Comparison of ENCODE assay signal across 14 mouse cellular contexts in the genomic region with DNA sequence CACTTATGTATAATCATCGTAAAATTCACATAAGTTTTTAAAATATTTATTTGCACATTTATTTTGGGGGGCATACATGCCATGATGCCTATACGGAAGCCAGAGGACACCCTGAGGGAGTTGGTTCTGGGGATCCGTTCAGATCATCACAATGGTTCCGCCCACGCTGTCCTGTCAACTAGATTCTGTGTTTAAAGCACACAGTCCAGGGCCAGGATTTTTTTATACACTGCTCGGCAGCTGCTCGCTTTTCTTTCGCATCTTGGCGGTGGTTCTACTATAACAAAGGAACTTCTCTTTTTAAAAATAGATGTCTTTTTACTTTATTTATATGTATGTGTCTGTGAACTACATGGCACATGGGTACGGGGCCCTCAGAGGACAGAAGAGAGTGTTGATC. TPM values are rescaled to one million over a fixed set of nuclear protein-coding genes. Genes with fewer than 3 reads are reported as not detected.
DNase-seq lines count a peak whose midpoint lies in the region.
"Had no signal": no experiment of that assay in that cellular context is flagged by ENCODE, and none has a peak within 500 bp of the region (broad histone marks: within the 10 kb centered on the region; RNA-seq: fewer than 3 reads in every experiment).

No protein-coding gene starts in this region.

- peak; percentile 23 for DNase-seq in layer of hippocampus, adult 9-11 months
- DNase-seq in layer of hippocampus, postnatal 25 days (ENCODE audit: extremely low spot score in 1 of 2, low spot score in 1 of 2) = no peak
- DNase-seq in right cerebral cortex, adult 18-20 months = peak; percentile 25
- no peak for DNase-seq in right cerebral cortex, postnatal 4 days
- DNase-seq in right cerebral cortex, postnatal 14 days = peak; percentile 28
- no peak for DNase-seq in neural tube, embryonic 10.5 days (ENCODE audit: extremely low spot score, low spot score)
- DNase-seq: adrenal gland, adult 2 months; adrenal gland, postnatal 14 days; cerebellum, adult 11-12 months; cerebellum, adult 8-10 months; cerebellum, postnatal 10 days; cerebellum, postnatal 36 days; embryo, embryonic 11 days; gastrocnemius, postnatal 25 days had no signal

RNA-seq across cellular contexts. Expression of gene Homer2, which starts 16.5 kb away (rescaled TPM):
- total RNA-seq in layer of hippocampus, postnatal 25 days (2021) = 10 to 100 TPM; 82.2 to 99.1 TPM

RNA-seq across cellular contexts. Expression of gene Ramac, which starts 38.9 kb away (rescaled TPM):
- total RNA-seq in layer of hippocampus, postnatal 25 days (2021) = 10 to 100 TPM; 66.2 to 74.1 TPM

Comparison
In these comparisons a context has a peak if more than half of its experiments do, and no peak if none do; other contexts are left out.
1. DNase-seq: peak in layer of hippocampus, adult 9-11 months (single experiment), right cerebral cortex, adult 18-20 months (single experiment) and right cerebral cortex, postnatal 14 days (single experiment); none in layer of hippocampus, postnatal 25 days (0 of 2), right cerebral cortex, postnatal 4 days (single experiment) and neural tube, embryonic 10.5 days (single experiment).